Mouse (Mus musculus): ENCODE results near the gene Arfgef2. TPM values are rescaled to one million over a fixed set of nuclear protein-coding genes. Genes with fewer than 3 reads are reported as not detected.

Gene Arfgef2
- total RNA-seq, 2 experiments from 2014 or later: 25.7 to 27.0 TPM

DNA sequence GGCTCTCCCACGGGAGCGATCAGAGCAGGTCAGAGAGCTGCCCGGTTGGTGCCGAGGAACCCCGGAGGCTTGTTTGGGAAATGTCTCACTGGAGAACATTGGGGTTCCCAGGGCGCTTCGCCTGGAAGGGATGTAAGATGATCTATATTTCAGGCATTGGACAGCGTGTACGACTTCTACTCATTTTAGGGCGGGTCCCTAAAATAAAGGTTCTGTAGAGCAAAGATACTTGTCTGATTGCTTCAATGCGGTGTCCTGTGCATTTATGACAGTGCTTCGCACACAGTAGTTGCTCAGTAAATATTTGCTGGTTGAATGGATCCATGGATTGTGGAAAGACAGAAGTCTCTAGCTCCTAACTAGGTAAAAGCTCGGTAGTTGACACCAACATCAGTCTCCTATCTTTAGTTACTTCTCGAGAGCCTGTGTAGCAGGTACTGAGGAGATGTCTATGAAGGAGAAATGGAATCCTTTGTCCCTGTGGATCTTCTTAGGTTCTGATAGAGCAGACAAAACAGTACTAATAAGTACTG, 851 bp downstream of the Arfgef2 start:
- DNase-seq: no peak

DNA sequence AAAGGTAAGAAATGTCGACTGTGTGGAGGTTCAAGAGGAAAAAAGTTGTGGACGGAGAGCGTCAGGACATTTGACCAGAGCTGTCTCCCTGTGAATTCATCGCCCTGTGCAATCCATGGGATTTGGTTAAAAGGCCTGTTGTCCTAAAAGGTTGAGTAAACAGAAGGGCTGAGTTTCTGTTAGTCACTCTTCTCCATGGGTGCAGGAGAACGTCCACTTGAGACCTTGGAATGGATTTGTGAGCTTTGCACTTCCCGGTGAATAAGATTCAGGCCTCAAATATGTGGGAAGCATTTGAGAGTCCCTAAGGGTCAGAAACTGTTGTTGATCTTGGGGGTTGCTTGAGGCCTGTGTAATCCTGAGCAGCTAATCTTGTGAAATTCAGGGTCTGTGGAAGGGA, 1.4 kb downstream of the Arfgef2 start:
- DNase-seq: no peak

DNA sequence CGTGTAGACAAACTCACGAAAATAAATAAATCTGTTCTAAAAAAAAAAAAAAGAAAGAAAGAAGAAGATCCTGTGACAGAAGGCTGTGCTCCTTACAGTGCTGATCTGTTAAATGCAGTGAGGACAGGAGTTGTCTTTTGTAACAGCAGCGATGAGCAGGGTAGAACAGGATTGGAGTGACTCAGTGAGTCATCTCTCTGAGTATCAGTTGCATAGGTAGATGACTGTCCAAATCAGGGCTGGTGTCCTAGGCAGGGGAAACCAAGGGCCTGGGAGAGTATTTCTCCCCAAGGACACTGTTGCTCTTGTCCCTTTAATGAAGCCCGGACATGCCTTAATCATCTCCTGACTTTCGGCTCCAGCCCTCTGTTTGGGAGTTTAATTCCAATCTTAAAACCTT, 4.1 kb downstream of the Arfgef2 start:
- DNase-seq: no peak

DNA sequence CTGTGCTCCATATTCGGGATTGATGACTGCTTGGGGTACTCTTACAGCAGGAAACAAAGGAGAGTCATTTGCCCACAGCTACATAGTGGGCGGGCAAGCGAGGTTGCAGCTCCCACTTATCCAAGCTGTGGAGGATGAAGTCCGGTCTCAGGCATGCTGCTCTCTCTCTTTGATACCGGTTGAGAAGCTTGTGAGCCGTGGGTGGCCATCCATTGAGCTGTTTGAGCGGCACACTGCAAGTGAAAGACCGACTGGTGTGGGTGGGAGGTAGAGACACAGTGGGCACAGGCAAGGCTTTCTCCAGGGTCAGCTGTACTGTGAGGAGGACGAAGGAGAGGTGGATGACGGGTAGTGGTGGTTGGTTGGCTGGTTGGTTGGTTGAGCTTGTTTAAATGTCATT, 5.4 kb downstream of the Arfgef2 start:
- DNase-seq: no peak

DNA sequence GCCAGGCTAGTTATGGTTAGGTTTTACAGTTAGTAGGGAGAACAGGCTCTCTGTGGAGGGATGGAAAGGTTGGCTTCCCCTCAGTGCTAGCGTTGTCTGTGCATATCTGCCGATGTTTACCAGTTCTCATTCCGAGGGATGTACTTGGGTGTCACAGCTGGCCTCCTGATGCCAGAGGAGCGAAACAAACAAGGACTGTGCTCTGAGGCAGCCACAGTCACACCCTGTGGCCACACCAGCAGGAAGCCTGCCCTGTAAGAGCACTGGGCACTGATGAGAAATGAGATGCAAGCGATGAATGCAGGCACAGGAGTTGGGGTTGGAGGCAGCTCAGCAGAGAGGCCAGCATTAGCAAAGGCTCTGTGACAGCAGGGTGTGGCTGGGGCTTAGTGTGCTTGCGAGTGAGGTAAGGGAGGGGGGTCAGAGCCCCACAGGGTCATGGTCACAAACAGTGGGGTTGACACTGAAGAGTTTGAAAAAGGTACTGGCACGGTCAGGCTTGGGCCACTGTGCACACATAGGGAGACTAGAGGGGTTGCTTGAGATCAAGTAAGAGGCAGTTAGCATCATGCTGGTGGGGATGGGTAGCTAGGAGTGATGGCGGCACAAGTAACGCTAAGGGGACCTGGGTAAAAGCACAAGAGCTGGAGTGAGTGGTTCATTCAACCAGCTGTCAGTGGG, 13.2 kb downstream of the Arfgef2 start:
- DNase-seq: no peak

DNA sequence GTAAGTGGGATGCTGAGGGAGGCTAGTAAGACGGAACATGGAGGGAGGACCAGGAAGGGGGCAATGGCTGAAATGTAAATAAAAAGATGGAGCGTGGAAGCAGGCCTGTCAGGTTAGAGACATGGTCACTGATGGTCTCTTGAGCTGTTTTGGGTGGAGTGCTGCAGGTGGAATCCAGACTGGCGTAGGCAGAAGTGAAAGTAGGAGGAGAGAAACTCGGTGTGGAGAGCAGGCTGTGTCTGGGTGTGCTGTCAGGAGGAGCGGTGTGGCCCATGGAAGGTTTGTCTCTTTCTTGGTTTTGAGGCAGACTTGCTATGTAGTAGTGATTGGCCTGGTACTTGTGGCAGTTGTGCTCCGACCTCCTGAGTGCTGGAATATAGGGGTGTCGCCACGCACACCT, 14.5 kb downstream of the Arfgef2 start:
- DNase-seq: no peak

DNA sequence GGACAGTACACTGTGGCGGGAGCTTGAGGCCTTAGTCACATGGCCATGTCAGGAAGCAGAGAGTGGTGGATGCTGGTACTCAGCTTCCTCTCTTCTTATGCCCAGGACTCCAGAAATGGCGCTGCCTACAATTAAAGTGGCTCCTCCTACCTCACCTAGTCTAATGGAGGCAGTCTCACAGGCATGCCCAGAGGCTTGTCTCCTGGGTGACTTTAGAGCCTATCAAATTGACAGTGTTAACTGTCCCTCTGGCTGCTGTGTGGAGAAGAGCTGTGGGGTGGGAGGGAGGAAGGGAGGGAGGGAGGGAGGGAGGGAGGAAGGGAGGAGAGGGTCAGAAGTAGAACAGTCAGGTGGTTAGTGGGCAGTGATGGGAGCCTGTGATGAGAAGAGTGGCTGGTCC, 15.5 kb downstream of the Arfgef2 start:
- no peak for DNase-seq

DNA sequence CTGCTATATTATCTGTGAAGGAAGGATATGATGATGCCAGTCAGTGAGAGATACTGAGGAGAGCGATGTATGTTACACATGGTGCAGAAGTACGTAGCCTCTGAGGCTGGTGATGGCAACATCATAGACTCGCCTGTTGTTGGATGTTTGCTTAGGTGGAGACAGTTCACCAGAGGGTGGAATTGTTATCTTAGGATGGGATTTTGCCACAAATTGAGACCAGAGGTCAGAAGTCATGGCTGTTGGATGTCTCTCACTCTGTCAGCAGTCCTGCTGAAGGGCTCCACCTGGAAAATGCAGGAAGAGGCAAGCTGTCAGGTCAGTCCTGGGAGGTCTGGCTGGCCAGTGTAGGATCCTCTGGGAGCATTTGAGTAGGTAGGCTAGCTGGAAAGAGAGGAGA, 16.0 kb downstream of the Arfgef2 start:
- no peak for DNase-seq

DNA sequence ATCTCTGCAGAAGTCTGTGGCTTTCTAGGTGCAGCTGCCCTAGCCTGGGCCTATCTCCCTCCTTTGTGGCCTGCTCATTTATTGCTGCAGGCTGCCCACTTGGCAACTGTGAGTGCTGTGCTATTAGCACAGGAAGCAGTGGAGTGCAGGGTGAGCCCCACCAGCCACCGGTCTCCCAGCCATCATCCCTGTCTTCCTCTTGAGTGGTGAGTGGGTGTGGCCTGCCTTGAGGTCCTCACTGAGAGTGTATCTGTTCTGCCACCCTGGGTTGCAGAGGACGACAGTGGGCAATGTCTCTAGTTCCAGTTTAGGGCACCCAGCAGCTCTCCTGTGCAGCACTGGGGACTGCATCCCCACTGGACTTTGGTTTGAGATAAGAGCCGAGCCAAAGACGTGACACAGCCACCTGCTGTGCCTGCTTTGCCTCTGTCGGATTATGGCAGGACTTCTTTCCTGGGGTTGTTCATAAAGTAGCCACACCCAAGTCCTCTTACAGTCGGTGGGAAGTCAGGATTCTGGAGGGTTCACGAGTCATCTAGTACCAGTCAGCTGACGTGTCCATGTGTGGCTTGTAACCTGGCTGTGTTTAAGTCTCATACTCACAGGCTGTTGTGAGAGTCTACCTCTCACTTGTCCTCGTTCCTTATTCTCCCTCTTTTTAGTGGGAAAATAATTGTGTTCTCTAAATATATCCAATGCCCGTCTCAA, 16.9 kb downstream of the Arfgef2 start:
- no peak for DNase-seq

DNA sequence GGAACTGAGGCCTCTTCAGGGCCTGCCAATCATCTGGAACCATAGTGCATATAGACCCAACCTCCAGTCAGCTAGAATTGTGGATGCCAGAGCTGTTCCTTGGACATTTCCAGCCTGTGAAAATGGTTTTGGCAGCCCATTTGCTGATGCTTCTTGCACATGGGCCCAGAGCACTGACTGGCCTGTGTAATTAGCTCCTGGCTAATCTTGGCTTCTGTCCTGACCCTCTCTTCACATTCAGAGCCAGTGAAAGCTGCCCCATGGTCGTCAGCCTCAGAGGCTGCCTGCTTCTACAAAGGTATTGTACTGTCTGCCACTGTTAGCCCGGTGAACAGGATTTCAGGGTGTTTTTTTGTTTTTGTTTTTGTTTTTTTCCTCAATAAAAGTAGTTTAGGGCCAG, 17.5 kb downstream of the Arfgef2 start:
- DNase-seq: no peak

DNA sequence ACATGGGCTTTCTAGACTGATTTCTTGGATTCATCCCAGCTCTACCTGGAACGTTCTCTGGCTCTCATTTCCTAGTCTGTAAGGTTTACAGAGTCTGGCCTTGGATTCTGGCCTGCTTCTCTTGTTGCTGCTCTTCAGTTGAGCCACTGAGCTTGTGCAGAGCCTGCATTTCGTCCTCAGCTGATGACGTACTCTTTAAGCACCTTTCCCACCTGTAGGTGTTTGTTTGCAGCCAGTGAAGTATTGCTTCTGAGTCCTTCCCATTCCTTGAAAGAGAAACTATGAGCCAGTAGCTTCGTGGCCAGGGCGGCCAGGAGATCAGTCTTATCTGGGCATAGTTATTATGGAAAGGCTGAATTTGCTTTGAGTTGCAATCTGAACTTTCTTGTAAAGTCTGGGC, 19.0 kb downstream of the Arfgef2 start:
- no peak for DNase-seq

DNA sequence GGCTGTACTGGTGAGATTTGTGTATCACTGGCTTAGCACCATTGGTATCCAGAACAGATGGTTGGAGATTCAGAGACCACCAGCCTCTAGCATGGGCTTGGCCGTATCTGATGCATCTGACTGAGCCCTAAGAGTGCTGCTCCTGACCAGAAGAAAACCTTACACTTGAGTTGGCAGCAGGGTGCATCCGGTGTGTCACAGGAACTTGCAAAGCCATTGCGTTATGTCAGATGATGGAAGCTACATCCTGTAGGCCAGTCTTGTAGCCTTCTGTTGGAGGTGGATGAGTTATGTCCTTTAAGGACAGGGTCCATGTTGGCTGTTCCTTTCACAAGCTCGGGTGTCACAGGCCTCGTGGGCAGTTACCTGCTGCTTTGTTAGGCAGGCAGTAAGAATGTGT, 19.6 kb downstream of the Arfgef2 start:
- DNase-seq: no peak

DNA sequence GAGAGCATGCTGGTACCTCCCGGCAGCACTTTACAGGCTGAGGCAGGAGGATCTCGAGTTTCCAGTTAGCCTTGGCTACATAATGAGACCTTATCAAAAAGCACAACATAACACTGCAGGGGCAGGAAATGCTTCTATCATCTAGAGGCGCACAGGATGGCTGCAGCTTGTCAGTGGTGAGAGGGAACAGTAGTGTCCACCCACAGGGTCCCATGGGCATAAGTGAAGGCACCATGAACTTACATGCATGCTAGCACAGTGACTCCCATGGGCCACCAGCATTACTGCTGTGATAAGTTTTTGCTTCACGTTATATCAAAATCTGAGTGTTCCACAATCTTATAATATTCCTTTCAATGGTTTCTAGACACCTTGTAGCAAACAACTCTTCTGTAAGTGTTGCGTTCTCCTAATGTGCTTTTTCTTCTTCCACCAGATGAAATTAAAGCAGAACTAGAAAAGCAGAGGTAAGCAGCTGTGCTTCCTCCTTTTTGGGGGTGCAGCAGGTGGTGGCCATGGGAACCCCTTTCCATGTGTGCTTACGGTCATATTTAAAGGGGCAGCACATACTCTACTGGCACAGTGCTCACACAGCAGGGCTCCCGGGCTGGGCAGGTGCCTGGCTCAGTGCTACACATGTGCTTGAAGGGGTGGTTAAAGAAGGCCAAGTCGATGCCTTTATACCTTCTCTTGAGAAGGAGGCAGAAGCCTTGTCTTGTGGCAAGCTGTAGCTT, 21.3 kb downstream of the Arfgef2 start:
- DNase-seq: no peak

DNA sequence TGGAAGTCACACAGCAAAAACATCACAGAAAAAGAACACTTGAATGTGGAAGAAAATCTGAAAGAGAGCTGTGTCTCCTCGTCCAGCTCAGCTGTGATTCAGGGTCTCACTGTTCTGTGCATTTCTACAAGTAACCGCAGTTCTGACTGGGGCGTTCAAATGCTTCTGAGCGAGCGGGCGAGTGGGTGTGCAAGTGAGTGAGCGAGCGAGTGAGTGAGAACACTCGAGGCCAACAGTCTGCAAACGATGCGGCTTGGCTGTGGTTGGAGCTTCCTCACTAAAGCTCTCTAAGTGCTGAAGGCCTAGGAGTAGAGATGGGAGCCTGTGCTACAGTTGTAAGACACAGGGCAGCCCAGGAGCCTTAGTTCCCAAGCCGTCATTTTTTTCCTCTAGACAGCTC, 22.9 kb downstream of the Arfgef2 start:
- no peak for DNase-seq

DNA sequence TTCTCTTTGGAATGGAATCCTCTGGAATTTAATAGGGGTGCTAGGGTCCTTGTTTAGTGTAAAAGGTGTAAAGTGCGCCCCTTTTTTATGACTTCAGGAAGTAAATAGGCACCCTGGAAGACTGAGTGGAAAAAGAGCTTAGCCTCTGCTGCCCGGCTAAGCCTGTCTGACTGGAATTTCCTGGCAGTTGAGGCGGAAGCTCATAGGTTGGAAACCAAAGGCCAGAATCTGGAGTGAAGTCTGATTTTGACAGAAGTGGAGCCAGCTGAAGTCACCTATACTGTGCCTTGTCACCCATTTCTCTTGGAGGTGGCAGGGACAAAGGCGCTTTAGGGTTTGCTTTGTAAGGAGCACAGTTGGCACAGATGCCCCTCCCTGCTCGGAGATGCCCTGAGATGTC, 25.0 kb downstream of the Arfgef2 start:
- no peak for DNase-seq

DNA sequence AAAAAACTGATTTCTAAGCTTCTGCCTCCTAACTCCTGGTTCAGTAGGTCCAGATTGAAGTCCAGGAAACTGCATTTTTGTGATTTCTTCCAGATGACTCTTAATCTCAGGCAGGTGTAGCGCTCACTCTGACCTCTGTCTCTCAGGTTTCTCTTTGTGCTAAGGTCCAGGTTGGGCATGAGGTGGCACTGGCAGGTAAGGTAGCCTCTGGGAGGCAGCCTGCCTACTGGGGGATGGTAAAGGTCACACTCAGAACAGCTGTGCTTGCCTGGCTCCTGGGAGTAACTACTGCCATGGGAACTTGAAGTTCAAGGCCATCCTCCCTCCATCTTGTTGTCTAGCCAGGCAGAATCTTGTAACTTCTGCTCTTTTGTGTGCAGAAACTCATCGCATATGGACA, 28.7 kb downstream of the Arfgef2 start:
- no peak for DNase-seq

DNA sequence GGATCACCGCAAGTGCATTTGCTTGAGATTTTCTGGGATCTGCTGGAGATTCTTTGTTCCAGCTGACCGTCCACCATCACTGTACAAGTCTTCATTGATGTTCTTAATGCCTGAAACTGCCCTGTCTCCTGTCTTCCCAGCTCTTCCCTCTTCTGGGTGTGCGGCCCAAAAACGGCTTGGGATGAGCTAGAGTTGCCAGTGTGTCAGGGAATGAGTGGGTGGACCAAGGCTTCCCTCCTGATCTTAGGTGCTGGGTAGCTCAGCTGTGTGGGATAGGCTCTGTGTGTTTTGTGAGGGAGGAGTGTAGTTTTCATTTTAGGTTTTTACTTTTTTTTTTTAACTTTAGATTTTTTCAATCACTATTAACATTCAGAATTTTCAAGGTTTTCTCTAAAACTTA, 29.4 kb downstream of the Arfgef2 start:
- no peak for DNase-seq

DNA sequence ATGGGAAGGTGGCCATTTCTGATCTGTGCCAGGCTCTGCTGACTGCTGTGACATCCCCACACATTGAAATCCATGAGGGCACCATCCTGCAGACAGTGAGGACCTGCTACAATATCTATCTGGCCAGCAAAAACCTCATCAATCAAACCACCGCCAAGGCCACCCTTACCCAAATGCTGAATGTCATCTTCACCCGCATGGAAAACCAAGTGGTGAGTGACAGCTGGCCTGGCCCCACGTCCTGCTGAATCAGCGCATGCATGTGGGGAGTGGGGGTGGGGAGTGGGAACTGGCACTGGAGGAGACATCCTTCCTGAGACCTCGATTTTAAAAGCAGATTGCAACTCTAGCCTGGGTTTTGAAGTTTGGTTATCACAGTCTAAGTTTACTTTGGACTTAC, 30.2 kb downstream of the Arfgef2 start:
- no peak for DNase-seq

DNA sequence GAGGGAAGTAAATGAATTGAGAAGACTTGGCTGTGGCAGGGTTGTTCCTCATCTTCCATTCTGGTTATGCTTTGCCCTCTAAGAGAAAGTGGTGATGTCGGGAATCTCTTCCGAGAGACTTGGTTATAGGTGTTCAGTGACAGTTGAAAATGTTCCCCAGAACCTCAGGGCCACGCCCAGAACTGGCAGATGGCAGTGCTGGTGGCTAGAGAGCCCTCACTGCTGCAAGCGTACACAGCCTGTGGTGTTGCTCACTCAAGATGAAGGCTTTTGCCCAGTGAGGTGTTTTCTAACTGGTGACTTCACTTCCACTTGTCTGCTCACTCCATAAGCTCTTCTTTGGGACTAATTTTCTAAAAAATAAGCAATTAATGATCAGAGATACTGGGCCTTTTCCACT, 36.4 kb downstream of the Arfgef2 start:
- DNase-seq: no peak

DNA sequence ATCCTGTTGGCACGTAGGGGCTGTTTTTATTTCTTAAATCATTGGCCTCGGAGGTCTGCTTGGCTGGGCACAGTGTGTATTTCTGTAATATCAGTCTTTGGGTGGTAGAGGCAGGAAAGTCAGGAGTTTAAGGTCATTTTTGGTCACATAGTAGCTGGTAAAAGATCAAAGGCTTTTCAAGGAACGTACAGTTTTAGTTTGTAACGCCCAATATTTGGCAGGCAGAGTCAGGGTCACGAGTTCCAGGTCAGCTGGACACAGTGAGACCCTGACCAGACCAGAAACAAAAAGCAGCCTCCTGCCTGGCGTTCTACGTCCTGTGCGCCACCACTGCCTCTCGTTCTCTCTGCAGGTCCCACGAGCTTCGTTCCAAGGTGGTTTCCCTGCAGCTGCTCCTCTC, 45.3 kb downstream of the Arfgef2 start:
- DNase-seq: no peak

DNA sequence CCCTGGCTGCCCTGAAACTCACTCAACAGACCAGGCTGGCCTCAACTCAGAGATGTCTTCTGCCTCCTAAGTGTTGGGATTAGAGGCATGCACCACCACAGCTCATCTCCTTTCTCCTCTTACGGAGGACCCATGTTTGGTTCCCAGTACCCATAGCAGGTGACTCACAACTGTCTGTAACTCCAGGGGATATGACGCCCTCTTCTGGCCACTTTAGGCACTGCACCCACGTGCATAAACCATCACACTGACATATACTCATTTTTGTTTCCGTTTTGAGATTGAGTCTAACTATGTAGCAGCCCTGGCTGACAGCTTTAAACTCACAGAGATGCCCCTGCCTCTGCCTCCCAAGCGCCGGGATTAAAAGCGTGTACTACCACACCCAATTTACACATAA, 46.9 kb downstream of the Arfgef2 start:
- no peak for DNase-seq

DNA sequence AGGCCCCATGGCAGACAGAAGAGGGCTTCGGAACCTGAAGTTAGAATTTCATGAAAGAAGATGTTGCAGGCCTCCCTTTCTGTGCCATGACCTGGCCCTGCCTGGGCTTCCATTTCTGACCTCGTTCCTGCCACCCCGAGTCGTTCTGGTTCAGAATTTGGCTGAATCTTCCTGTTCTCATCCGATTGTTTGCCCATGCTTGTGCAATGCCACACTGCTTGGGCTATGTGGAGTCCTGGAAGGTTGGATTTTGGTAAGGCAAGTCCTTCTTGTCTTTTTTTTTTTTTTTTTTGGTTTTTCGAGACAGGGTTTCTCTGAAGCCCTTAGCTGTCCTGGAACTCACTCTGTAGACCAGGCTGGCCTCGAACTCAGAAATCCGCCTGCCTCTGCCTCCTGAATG, 50.4 kb downstream of the Arfgef2 start:
- DNase-seq: no peak

DNA sequence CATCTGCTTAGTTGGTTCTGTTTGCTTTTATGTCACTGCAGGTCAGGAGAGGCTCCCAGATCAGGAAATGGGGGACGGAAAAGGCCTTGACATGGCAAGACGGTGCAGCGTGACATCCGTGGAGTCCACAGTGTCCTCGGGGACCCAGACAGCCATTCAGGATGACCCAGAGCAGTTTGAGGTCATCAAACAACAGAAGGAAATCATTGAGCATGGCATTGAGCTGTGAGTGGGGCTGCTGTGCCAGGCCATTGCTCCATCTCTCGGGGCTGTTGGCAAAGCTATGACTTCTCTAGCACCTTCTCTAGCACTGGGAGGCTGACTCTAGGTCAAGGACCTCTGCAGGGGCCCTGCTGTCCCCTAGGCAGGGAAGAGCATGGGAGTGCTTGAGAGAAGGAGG, 51.0 kb downstream of the Arfgef2 start:
- no peak for DNase-seq

Data from gastrocnemius, postnatal 25 days (tissue).